Mouse (Mus musculus): ENCODE data around the gene Gpr160. TPM values are rescaled to one million over a fixed set of nuclear protein-coding genes. Genes with fewer than 3 reads are reported as not detected.

The Gpr160 gene
- polyA plus RNA-seq, 1 experiment from 2014 or later, result 1.9 TPM

Other genes starting within 250 kb of the Gpr160 start
- 0.09 TPM in 1 of 2 replicates, not detected in the other for gene Lrriq4, start 211.4 kb upstream of the Gpr160 start, polyA plus RNA-seq (2015; fragmentation: Nextera tagmentation; extraction: Ambion mirVana)
- 1.6 and 2.5 TPM in 2 replicates for gene Lrrc34, start 208.1 kb upstream of the Gpr160 start, polyA plus RNA-seq (2015; fragmentation: Nextera tagmentation; extraction: Ambion mirVana)
- 0.09 and 0.17 TPM in 2 replicates for gene Lrrc31, start 156.1 kb upstream of the Gpr160 start, polyA plus RNA-seq (2015; fragmentation: Nextera tagmentation; extraction: Ambion mirVana)
- gene Samd7, start 109.7 kb upstream of the Gpr160 start, polyA plus RNA-seq (2015; fragmentation: Nextera tagmentation; extraction: Ambion mirVana), result 0.05 and 0.06 TPM in 2 replicates
- 69.4 and 74.3 TPM in 2 replicates for gene Sec62, start 63.1 kb upstream of the Gpr160 start, polyA plus RNA-seq (2015; fragmentation: Nextera tagmentation; extraction: Ambion mirVana)
- gene Phc3, start 113.5 kb downstream of the Gpr160 start, polyA plus RNA-seq (2015; fragmentation: Nextera tagmentation; extraction: Ambion mirVana), result 7.0 TPM in 2 replicates
- gene Prkci, start 139.8 kb downstream of the Gpr160 start, polyA plus RNA-seq (2015; fragmentation: Nextera tagmentation; extraction: Ambion mirVana), result 25.3 and 27.9 TPM in 2 replicates
- 20.4 and 23.5 TPM in 2 replicates for gene Skil, start 239.1 kb downstream of the Gpr160 start, polyA plus RNA-seq (2015; fragmentation: Nextera tagmentation; extraction: Ambion mirVana)

Data from hindbrain, embryonic 16.5 days (tissue).